Mouse (Mus musculus) liver, postnatal 0 days (tissue): ENCODE results near the gene Tox4.

Experiments
- CTCF ChIP-seq: sonication (generic); IDR thresholded peaks from 2 replicates; pipeline ENCODE4 v1.5.1; 2016; ENCODE audit warnings: antibody characterized with exemption, low read depth
- EP300 ChIP-seq: IDR thresholded peaks from 2 replicates; pipeline ENCODE4 v1.6.1; 2016; ENCODE audit warnings: antibody characterized with exemption, low read depth, mild to moderate bottlenecking

DNA sequence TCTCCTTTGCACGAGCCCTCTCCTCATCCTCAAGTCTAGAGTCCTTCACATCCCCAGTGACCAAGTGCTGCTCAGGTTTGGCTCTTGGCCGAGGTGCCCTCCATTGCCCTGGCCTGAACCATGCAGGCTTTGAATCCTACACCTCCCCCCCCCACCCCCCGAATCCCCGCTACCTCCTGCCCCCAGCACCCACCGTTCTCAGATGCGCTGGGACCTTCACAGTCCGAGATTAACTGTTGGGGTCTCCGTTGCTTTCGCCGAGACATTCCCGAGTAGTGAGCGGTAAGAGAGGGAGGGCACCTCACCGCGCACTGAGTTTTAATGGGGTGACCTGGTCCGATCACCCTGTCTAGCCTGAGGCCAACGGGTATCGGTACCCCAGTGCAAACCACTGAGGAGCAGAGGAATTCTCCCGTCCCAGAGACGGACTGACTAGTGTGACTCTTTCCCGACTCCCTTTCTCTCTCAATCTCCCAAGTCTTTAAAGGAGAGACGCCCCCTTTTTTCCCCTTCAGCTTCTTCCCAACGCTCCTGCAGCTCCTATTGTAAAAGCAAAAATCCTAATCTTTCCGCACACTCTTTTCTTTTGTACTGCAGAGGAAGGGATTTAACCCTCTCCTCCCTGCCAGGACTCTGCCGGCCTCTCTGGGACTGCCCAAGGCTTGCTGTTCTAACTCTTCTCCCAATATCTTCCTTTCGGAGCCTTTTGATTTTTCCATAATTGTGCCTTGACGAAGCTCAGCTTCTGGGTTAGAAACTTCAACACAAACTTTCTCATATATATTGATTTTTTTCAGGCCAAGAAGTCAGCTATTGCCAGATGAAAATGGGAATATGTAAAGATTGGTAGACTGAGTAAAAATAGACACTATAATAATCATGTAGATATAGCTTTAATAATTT, 49.2 kb downstream of the Tox4 start, which contains the start of gene Sall2:
- TF ChIP-seq CTCF (no peak), EP300 (no peak)
